Mouse (Mus musculus) midbrain, embryonic 16.5 days (tissue): ENCODE measurements around the gene Lhfp. TPM values are rescaled to one million over a fixed set of nuclear protein-coding genes. Genes with fewer than 3 reads are reported as not detected.

ENCODE experiments used
- ATAC-seq: fragments of 200-750 bp; cut with Nextera tagmentation; 2 replicates; pipeline ENCODE4 v1.8.0; 2017; ENCODE audit warnings: moderate TSS enrichment
- H3K27ac ChIP-seq: fragments of 300-500 bp; sonication (generic); 2 replicates; pipeline ENCODE4 v1.5.1; 2014; ENCODE audit warnings: mild to moderate bottlenecking, low read length, mixed read lengths
- H3K27me3 ChIP-seq: fragments of 300-500 bp; sonication (generic); 2 replicates; pipeline ENCODE4 v1.6.1; 2014; ENCODE audit warnings: low read depth, low read length, mixed read lengths; ENCODE audit not compliant: control insufficient read depth, insufficient read depth
- H3K36me3 ChIP-seq: fragments of 300-500 bp; sonication (generic); 2 replicates; pipeline ENCODE4 v1.6.1; 2014; ENCODE audit warnings: mild to moderate bottlenecking, low read length, moderate library complexity, mixed read lengths; ENCODE audit not compliant: control insufficient read depth, insufficient read depth
- H3K4me1 ChIP-seq: fragments of 300-500 bp; sonication (generic); 2 replicates; pipeline ENCODE4 v1.6.1; 2014; ENCODE audit warnings: mild to moderate bottlenecking, low read length, mixed read lengths; ENCODE audit not compliant: control insufficient read depth, insufficient read depth
- H3K4me2 ChIP-seq: fragments of 300-500 bp; sonication (generic); 2 replicates; pipeline ENCODE4 v1.6.1; 2014; ENCODE audit warnings: mild to moderate bottlenecking, low read length, mixed read lengths
- H3K4me3 ChIP-seq: fragments of 300-500 bp; sonication (generic); 2 replicates; pipeline ENCODE4 v1.5.1; 2014; ENCODE audit warnings: low read depth, mild to moderate bottlenecking, low read length, moderate library complexity, mixed read lengths
- H3K9ac ChIP-seq: fragments of 300-500 bp; sonication (generic); 2 replicates; pipeline ENCODE4 v1.6.1; 2014; ENCODE audit warnings: low read depth, low read length, mixed read lengths
- H3K9me3 ChIP-seq: fragments of 300-500 bp; sonication (generic); replicated peaks from 2 replicates; pipeline ENCODE4 v1.6.1; 2014; ENCODE audit warnings: mild to moderate bottlenecking, low read length, mixed read lengths; ENCODE audit not compliant: control insufficient read depth, poor library complexity, severe bottlenecking
- WGBS: fragments of 180-500 bp; shearing (Covaris S2); extraction: QIAGEN DNeasy Blood & Tissue Kit; methylation state at CpG from one replicate; pipeline ENCODE4 v1.1.7; 2014; 5-methylcytosine and 5-hydroxymethylcytosine counted together
- polyA plus RNA-seq: library from polyadenylated mRNA; unstranded; fragments of >200 nt; fragmentation: Nextera tagmentation; extraction: Ambion mirVana; gene quantifications from 2 replicates; pipeline ENCODE4 v1.2.1, GENCODE M21; 2015

Gene Lhfp
- polyA plus RNA-seq, 1 experiment from 2014 or later: 64.1 TPM

DNA sequence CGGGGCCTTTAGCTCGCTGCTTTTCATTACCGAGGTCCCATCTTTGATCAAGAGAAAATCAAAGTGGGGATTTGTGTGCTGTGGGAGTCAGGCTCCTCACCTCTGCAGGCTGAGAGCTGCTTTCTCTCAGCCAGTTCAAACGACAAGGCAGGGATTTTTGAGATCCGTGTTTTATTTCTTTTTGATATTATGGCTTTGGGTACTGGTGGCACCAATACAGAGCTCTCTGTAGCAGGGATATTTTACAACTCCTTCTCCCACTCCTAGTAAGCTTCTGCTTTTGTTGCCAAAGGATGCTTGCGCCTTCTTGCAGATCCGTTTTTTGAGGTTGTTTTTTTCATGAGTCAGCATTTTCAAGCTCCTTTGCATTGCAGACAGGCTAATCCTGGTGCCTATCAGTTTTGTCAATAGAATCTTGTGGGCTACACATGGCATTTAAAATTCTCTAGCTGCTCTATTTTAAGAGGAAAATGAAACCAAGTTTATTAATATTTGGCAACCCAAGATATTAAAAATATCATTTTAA, 172.5 kb downstream of the Lhfp start:
- 0 out of 2 replicates have a peak, but pooled peaks have one; percentile 18 for ATAC-seq
- H3K4me2 ChIP-seq: no peak overlapping the region
- 0 out of 2 replicates have a peak overlapping the region, but pooled peaks have one; percentile 4 for H3K27ac ChIP-seq
- peaks cover 14% of the 10 kb centered on the region for H3K4me1 ChIP-seq
- H3K36me3 ChIP-seq: no peaks in the 10 kb centered on the region
- WGBS: 18% methylated on average over 7 of the region's 7 CpGs
- no peak overlapping the region for H3K9ac ChIP-seq
- H3K4me3 ChIP-seq: no peak overlapping the region
- no peaks in the 10 kb centered on the region for H3K9me3 ChIP-seq
- no peaks in the 10 kb centered on the region for H3K27me3 ChIP-seq

DNA sequence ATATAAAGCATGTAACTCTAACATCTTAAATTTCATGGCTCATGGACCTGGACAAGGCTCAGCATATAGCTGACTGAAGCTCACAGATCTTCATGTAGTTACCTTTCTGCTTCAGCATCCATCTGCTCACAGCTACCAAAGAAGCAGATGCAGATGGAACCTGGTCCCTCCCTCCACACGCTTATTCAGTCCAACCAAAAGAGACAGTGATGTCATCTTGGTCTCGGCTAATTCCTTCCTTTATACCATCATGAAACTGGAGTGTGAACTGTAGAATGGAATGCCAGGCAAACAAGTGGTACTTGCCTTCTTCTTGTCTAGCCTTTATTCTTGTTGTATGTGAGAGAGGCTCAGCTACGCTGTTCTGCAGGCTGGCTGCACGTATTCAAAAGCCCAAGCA, 173.1 kb downstream of the Lhfp start:
- Histone ChIP-seq H3K27me3 (no peaks in the 10 kb centered on the region), H3K27ac (no peak overlapping the region), H3K4me1 (peaks cover 14% of the 10 kb centered on the region), H3K36me3 (no peaks in the 10 kb centered on the region), H3K4me2 (no peak overlapping the region), H3K9me3 (no peaks in the 10 kb centered on the region), H3K4me3 (no peak overlapping the region), H3K9ac (no peak overlapping the region)
- ATAC-seq: no peak
- 35% methylated on average over 4 of the region's 4 CpGs for WGBS

DNA sequence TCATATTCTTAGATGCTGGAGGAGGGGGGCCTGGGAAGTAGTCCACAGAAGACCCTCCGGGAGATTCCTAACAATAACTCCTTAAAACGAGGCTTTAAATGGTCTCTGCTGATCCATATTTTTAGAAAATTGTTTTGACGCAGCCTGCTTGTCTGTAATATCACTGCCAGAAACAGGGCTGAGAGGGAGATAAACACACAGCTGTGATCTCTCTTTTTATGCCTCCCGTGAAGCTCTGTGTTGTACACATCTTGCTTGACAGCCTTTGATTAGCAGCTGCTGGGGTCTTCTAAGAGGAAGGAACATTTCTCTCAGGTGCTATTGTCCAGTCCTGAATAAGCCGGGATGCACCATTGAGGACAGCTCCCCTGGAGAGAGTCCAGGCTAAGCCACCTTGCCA, 176.4 kb downstream of the Lhfp start:
- Histone ChIP-seq H3K9ac (no peak overlapping the region), H3K27ac (no peak overlapping the region), H3K27me3 (no peaks in the 10 kb centered on the region), H3K4me1 (peaks cover 10% of the 10 kb centered on the region), H3K9me3 (no peaks in the 10 kb centered on the region), H3K4me2 (no peak overlapping the region), H3K36me3 (no peaks in the 10 kb centered on the region), H3K4me3 (no peak overlapping the region)
- WGBS: 61% methylated on average over 5 of the region's 5 CpGs
- no peak for ATAC-seq

- no peak overlapping the region for H3K4me2 ChIP-seq
- no peak for ATAC-seq
- WGBS: 64% methylated on average over 5 of the region's 5 CpGs
- no peaks in the 10 kb centered on the region for H3K9me3 ChIP-seq
- no peak overlapping the region for H3K27ac ChIP-seq
- no peak overlapping the region for H3K9ac ChIP-seq
- no peak overlapping the region for H3K4me3 ChIP-seq
- no peaks in the 10 kb centered on the region for H3K36me3 ChIP-seq
- H3K27me3 ChIP-seq: no peaks in the 10 kb centered on the region
- no peaks in the 10 kb centered on the region for H3K4me1 ChIP-seq
These were observed 180.4 kb downstream of the Lhfp start for GRCm38 (mm10) chr3:53221531-53222272.

- no peaks in the 10 kb centered on the region for H3K4me1 ChIP-seq
- H3K27me3 ChIP-seq: no peaks in the 10 kb centered on the region
- no peak overlapping the region for H3K27ac ChIP-seq
- no peaks in the 10 kb centered on the region for H3K9me3 ChIP-seq
- ATAC-seq: no peak
- H3K4me2 ChIP-seq: no peak overlapping the region
- no peak overlapping the region for H3K9ac ChIP-seq
- H3K36me3 ChIP-seq: no peaks in the 10 kb centered on the region
- WGBS: 88% methylated on average over 5 of the region's 5 CpGs
- no peak overlapping the region for H3K4me3 ChIP-seq
These were observed 182.8 kb downstream of the Lhfp start for GRCm38 (mm10) chr3:53224141-53224540.

DNA sequence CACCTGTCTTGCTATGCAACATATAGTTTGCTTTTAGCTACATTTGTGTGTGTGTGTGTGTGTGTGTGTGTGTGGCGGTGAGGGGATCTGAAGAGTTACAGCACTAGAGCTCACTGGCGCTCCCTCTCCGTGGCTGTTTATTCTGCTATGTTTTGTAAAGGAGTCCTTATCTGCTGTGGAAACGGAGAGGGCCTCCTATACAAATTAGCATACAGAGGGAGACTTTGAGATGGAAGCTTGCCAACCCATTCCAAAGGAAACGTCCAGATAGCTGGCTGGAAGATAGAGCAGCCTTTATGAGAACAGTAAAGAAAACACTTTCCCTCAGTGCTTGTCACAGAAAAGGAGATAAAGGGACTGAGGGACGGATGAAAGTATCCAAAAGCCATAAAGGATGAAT, 184.4 kb downstream of the Lhfp start:
- no peaks in the 10 kb centered on the region for H3K36me3 ChIP-seq
- peak; percentile 36; the same call in 1 of the 2 replicates for ATAC-seq
- H3K9ac ChIP-seq: no peak overlapping the region
- 37% methylated on average over 6 of the region's 6 CpGs for WGBS
- no peak overlapping the region for H3K4me3 ChIP-seq
- H3K4me1 ChIP-seq: no peaks in the 10 kb centered on the region
- no peak overlapping the region for H3K4me2 ChIP-seq
- H3K9me3 ChIP-seq: no peaks in the 10 kb centered on the region
- no peaks in the 10 kb centered on the region for H3K27me3 ChIP-seq
- no peak overlapping the region for H3K27ac ChIP-seq

DNA sequence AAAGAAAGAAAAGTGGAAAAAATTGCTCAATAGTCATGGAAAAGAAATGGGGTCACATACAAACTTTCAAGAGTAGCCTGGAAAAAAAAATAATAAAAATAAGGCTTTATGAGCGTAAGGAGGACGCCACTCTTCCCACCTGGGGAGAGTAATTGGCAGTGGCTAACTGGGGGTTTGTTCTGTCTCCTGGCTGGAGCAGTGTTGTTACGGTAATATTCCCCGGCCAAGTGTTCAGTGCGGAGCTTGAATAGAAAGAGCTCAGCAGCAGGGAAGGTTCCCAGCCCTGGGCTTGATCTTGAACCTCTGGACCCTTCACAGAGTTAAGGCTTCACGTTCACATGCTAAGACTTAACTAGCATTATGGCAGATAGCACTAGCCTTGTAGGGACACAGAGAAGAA, 184.9 kb downstream of the Lhfp start:
- Histone ChIP-seq H3K27me3 (no peaks in the 10 kb centered on the region), H3K4me3 (no peak overlapping the region), H3K4me2 (no peak overlapping the region), H3K27ac (no peak overlapping the region), H3K9me3 (no peaks in the 10 kb centered on the region), H3K36me3 (no peaks in the 10 kb centered on the region), H3K4me1 (no peaks in the 10 kb centered on the region), H3K9ac (no peak overlapping the region)
- 52% methylated on average over 6 of the region's 6 CpGs for WGBS
- no peak for ATAC-seq

DNA sequence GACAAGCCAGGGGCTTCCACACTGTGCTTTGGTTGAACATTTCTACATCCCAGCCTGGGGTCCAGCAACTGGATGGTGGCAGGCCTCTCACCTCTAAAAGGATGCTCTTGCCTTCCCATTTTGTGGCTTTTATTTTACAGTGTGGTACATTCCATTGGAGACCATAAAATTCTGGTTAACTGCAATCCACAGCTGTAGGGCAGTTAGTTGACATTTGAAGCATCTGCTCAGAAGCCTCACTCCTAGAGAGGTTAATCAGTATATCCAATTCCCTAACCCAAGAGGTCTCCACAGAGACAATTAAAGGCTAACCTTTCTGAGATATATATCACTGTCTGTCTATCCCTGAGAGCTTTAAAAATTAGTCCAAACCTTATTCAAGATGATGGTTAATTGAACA, 186.5 kb downstream of the Lhfp start:
- Histone ChIP-seq H3K9me3 (no peaks in the 10 kb centered on the region), H3K27me3 (no peaks in the 10 kb centered on the region), H3K27ac (no peak overlapping the region), H3K9ac (no peak overlapping the region), H3K4me1 (no peaks in the 10 kb centered on the region), H3K36me3 (no peaks in the 10 kb centered on the region), H3K4me2 (no peak overlapping the region), H3K4me3 (no peak overlapping the region)
- ATAC-seq: no peak

GRCm38 (mm10) chr3:53230562-53230961, 189.2 kb downstream of the Lhfp start:
- 44% methylated on average over 3 of the region's 3 CpGs for WGBS
- no peak overlapping the region for H3K27ac ChIP-seq

More at GRCm38 (mm10) chr3:53230562-53230961, 189.2 kb downstream of the Lhfp start:
- Histone ChIP-seq H3K9me3 (no peaks in the 10 kb centered on the region), H3K27me3 (no peaks in the 10 kb centered on the region), H3K4me3 (no peak overlapping the region), H3K36me3 (no peaks in the 10 kb centered on the region), H3K4me1 (no peaks in the 10 kb centered on the region), H3K9ac (no peak overlapping the region), H3K4me2 (no peak overlapping the region)
- 0 out of 2 replicates have a peak, but pooled peaks have one; percentile 23 for ATAC-seq
